Mouse (Mus musculus): ENCODE measurements around the gene Sars. TPM values are rescaled to one million over a fixed set of nuclear protein-coding genes. Genes with fewer than 3 reads are reported as not detected.
A peak's percentile ranks its signal among the peaks of the same experiment; 100 is the strongest.

Gene Sars
- polyA plus RNA-seq, 1 experiment from 2014 or later, result 142 TPM

GRCm38 (mm10) chr3:108411026-108411753 is 33.8 kb downstream of the Sars start:
- Histone ChIP-seq H3K27ac (ENCODE audit: low read length) (peak overlapping the region; percentile 99), H3K9ac (replicated peaks; ENCODE audit: low read length) (peak overlapping the region; percentile 61), H3K4me1 (ENCODE audit: insufficient read depth, low read length) (peaks cover 45% of the 10 kb centered on the region), H3K27me3 (ENCODE audit: insufficient read depth, low read length) (peaks cover under 1% of the 10 kb centered on the region; the same call in 1 of the 2 replicates), H3K4me3 (ENCODE audit: low read length) (peak overlapping the region; percentile 31), H3K36me3 (ENCODE audit: insufficient read depth, low read length) (peaks cover 32% of the 10 kb centered on the region), H3K4me2 (replicated peaks; ENCODE audit: low read depth, low read length) (peak overlapping the region; percentile 53), H3K9me3 (ENCODE audit: low read length) (peaks cover 24% of the 10 kb centered on the region)
- peak; percentile 83 for ATAC-seq (ENCODE audit: low FRiP score, low TSS enrichment)
- 38% methylated on average over 5 of the region's 5 CpGs for WGBS

DNA sequence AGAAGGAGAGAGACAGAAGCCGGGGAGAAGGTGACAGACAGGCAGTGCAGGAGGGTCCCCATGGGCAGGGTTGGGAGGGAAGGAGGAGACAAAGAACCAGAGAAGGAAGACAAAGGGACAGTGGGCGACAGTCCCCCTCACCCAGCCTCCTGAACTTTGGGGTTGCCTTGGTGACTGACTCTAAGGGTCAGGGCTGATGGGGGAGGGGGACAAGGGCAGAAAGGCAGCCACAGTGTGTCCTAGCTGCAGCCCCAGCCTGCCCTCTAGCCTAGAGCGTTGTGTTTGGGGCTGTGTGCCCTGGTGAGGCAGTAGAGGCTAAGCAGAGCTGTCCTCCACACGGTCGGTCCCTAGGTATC is 34.7 kb downstream of the Sars start:
- H3K9me3 ChIP-seq (ENCODE audit: low read length), result peaks cover 24% of the 10 kb centered on the region
- no peaks in the 10 kb centered on the region for H3K27me3 ChIP-seq (ENCODE audit: insufficient read depth, low read length)
- peak; percentile 2 for ATAC-seq (ENCODE audit: low FRiP score, low TSS enrichment)
- H3K27ac ChIP-seq (ENCODE audit: low read length), result peak overlapping the region; percentile 99
- peak overlapping the region; percentile 67 for H3K9ac ChIP-seq (replicated peaks; ENCODE audit: low read length)
- peaks cover 36% of the 10 kb centered on the region for H3K36me3 ChIP-seq (ENCODE audit: insufficient read depth, low read length)
- peaks cover 53% of the 10 kb centered on the region for H3K4me1 ChIP-seq (ENCODE audit: insufficient read depth, low read length)
- WGBS, result 16% methylated on average over 5 of the region's 5 CpGs
- peak overlapping the region; percentile 53 for H3K4me2 ChIP-seq (replicated peaks; ENCODE audit: low read depth, low read length)
- peak overlapping the region; percentile 31 for H3K4me3 ChIP-seq (ENCODE audit: low read length)

GRCm38 (mm10) chr3:108409656-108410358 is 35.2 kb downstream of the Sars start:
- Histone ChIP-seq H3K36me3 (ENCODE audit: insufficient read depth, low read length) (peaks cover 36% of the 10 kb centered on the region), H3K9ac (replicated peaks; ENCODE audit: low read length) (peak overlapping the region; percentile 67), H3K27me3 (ENCODE audit: insufficient read depth, low read length) (no peaks in the 10 kb centered on the region), H3K4me2 (replicated peaks; ENCODE audit: low read depth, low read length) (peak overlapping the region; percentile 53), H3K4me1 (ENCODE audit: insufficient read depth, low read length) (peaks cover 52% of the 10 kb centered on the region), H3K4me3 (ENCODE audit: low read length) (peak overlapping the region; percentile 31), H3K27ac (ENCODE audit: low read length) (peak overlapping the region; percentile 99), H3K9me3 (ENCODE audit: low read length) (peaks cover 24% of the 10 kb centered on the region)
- 50% methylated on average over 8 of the region's 8 CpGs for WGBS
- ATAC-seq (ENCODE audit: low FRiP score, low TSS enrichment), result no peak

GRCm38 (mm10) chr3:108408517-108409008 is 36.4 kb downstream of the Sars start:
- Histone ChIP-seq H3K4me2 (replicated peaks; ENCODE audit: low read depth, low read length) (no peak overlapping the region), H3K36me3 (ENCODE audit: insufficient read depth, low read length) (peaks cover 26% of the 10 kb centered on the region), H3K4me1 (ENCODE audit: insufficient read depth, low read length) (peaks cover 54% of the 10 kb centered on the region), H3K4me3 (ENCODE audit: low read length) (no peak overlapping the region), H3K9ac (replicated peaks; ENCODE audit: low read length) (no peak overlapping the region), H3K27ac (ENCODE audit: low read length) (no peak overlapping the region), H3K9me3 (ENCODE audit: low read length) (peaks cover 12% of the 10 kb centered on the region), H3K27me3 (ENCODE audit: insufficient read depth, low read length) (no peaks in the 10 kb centered on the region)
- no peak for ATAC-seq (ENCODE audit: low FRiP score, low TSS enrichment)
- 92% methylated on average over 8 of the region's 8 CpGs for WGBS

- no peak for ATAC-seq (ENCODE audit: low FRiP score, low TSS enrichment)
- 88% methylated on average over 24 of the region's 24 CpGs for WGBS
These were observed 38.6 kb downstream of the Sars start for GRCm38 (mm10) chr3:108406306-108406885.

GRCm38 (mm10) chr3:108405536-108406305 is 39.3 kb downstream of the Sars start:
- ATAC-seq (ENCODE audit: low FRiP score, low TSS enrichment), result no peak
- peaks cover 22% of the 10 kb centered on the region; the same call in 1 of the 2 replicates for H3K36me3 ChIP-seq (ENCODE audit: insufficient read depth, low read length)
- no peak overlapping the region for H3K4me2 ChIP-seq (replicated peaks; ENCODE audit: low read depth, low read length)
- WGBS, result 52% methylated on average over 13 of the region's 14 CpGs
- H3K27me3 ChIP-seq (ENCODE audit: insufficient read depth, low read length), result no peaks in the 10 kb centered on the region
- H3K27ac ChIP-seq (ENCODE audit: low read length), result no peak overlapping the region
- peaks cover 40% of the 10 kb centered on the region for H3K4me1 ChIP-seq (ENCODE audit: insufficient read depth, low read length)
- H3K9ac ChIP-seq (replicated peaks; ENCODE audit: low read length), result no peak overlapping the region
- H3K4me3 ChIP-seq (ENCODE audit: low read length), result no peak overlapping the region
- H3K9me3 ChIP-seq (ENCODE audit: low read length), result no peaks in the 10 kb centered on the region

More at GRCm38 (mm10) chr3:108406306-108406885, 38.6 kb downstream of the Sars start:
- Histone ChIP-seq H3K4me3 (ENCODE audit: low read length) (no peak overlapping the region), H3K36me3 (ENCODE audit: insufficient read depth, low read length) (peaks cover 15% of the 10 kb centered on the region; the same call in 1 of the 2 replicates), H3K9me3 (ENCODE audit: low read length) (no peaks in the 10 kb centered on the region), H3K4me1 (ENCODE audit: insufficient read depth, low read length) (peaks cover 43% of the 10 kb centered on the region), H3K9ac (replicated peaks; ENCODE audit: low read length) (no peak overlapping the region), H3K27ac (ENCODE audit: low read length) (no peak overlapping the region), H3K4me2 (replicated peaks; ENCODE audit: low read depth, low read length) (no peak overlapping the region), H3K27me3 (ENCODE audit: insufficient read depth, low read length) (no peaks in the 10 kb centered on the region)

GRCm38 (mm10) chr3:108402528-108402920 is 42.5 kb downstream of the Sars start:
- ATAC-seq (ENCODE audit: low FRiP score, low TSS enrichment), result no peak
- no peak overlapping the region for H3K27ac ChIP-seq (ENCODE audit: low read length)
- H3K9me3 ChIP-seq (ENCODE audit: low read length), result no peaks in the 10 kb centered on the region
- H3K4me2 ChIP-seq (replicated peaks; ENCODE audit: low read depth, low read length), result no peak overlapping the region
- peaks cover 25% of the 10 kb centered on the region for H3K4me1 ChIP-seq (ENCODE audit: insufficient read depth, low read length)
- H3K4me3 ChIP-seq (ENCODE audit: low read length), result no peak overlapping the region
- H3K27me3 ChIP-seq (ENCODE audit: insufficient read depth, low read length), result no peaks in the 10 kb centered on the region
- H3K36me3 ChIP-seq (ENCODE audit: insufficient read depth, low read length), result peaks cover 48% of the 10 kb centered on the region
- no peak overlapping the region for H3K9ac ChIP-seq (replicated peaks; ENCODE audit: low read length)
- 89% methylated on average over 15 of the region's 15 CpGs for WGBS

DNA sequence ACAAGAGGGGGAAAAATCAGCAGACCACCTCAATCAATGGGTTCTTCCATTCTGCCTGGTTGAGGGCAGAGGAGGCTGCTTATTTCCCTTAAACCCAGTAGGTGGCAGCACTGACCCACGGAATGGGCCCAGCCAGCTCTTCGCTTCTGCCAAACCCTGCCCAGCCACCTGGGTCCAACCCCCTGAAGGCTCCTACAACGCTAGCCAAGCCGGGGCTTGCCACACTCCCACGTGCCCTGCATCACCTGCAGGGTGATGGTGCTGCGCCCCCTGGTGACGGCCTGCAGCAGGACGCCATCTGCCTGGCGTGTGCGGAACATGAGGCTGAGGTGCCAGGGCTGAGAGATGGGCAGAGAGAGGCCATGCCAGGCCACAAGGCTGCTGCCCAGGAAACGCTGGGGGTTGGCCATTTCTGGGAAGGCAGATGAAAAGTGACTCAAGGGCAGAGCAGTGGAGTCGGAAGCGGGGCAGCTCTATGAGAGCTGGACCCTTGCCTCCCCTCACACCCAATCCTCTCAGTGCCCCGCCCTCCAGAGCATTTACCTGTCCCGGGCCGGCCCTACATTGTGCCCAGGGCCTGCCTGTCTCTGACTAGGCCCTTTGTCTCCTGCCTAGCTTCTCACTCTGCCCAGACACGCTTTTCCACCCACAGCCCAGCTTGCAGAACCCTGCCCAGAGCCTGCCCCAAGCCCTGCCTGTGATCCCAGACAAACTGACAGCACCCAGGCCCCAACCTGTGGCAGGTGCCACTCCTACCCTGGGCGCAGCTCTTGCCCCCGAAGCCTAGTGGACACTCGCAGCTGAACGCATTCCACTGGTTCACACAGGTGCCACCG is 43.1 kb downstream of the Sars start:
- Histone ChIP-seq H3K9ac (replicated peaks; ENCODE audit: low read length) (peak overlapping the region; percentile 31; the same call in 1 of the 2 replicates), H3K36me3 (ENCODE audit: insufficient read depth, low read length) (peaks cover 47% of the 10 kb centered on the region), H3K4me1 (ENCODE audit: insufficient read depth, low read length) (peaks cover 25% of the 10 kb centered on the region), H3K27ac (ENCODE audit: low read length) (no peak overlapping the region), H3K4me3 (ENCODE audit: low read length) (0 out of 2 replicates have a peak overlapping the region, but pooled peaks have one; percentile 10), H3K27me3 (ENCODE audit: insufficient read depth, low read length) (no peaks in the 10 kb centered on the region), H3K9me3 (ENCODE audit: low read length) (no peaks in the 10 kb centered on the region), H3K4me2 (replicated peaks; ENCODE audit: low read depth, low read length) (peak overlapping the region; percentile 36)
- peak; percentile 93 for ATAC-seq (ENCODE audit: low FRiP score, low TSS enrichment)
- 40% methylated on average over 22 of the region's 22 CpGs for WGBS
